Mouse (Mus musculus) cerebellum, postnatal 25 days (tissue): ENCODE data around the gene Tgfb2.

Experiments
- DNase-seq, 2 experiments: peaks; one replicate each; pipeline ENCODE4 v3.0.0; 2021; ENCODE audit warnings: mixed read lengths in 2 of 2

Gene Tgfb2

DNA sequence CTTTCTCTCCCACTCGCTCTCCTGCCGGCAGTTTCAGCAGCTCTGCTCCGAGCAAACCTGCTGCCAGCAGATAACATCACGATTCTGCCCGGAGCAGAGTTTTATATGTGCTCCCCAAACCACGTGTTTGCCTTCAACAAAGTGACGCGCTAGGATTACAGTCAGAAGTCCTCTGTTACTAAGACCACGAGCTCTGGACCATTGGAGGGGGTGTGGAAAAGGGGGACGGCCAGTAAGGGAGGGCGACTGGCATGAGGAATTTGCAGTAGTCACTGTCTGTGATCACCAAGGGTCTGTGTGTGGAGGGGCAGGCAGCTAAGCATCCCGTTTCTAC is at the start of gene Tgfb2:
TSS of gene Tgfb2 (minus strand) at position 75 of the 334 bp plus-strand sequence.
- no peak for DNase-seq

DNA sequence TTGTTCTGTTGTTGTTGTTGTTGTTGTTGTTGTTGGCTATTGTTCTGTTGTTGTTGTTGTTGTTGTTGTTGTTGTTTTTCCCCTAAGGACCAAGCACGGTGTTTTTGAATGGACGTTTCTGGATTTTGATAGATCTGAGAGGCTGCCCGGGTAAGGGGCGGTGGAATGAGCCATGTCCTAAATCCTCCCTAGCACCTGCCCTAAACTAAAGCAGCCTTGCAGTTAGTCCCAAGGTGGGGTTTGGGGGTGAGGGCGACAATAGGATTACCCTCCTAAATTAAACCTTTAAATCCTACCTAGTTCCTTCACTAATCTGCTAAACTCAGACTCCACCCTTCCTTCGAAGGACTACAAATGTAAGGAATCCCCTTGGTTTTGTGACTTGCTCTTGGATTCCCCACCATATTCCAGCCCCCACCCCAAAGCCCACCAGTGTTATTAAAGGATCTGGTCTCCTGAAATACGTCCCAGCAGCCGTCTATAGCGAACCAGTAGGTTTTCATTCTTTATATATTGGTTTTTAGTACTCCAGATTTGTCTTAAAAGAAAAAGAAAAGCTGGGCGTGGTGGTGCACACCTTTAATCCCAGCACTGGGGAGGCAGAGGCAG is 44.0 kb upstream of the Tgfb2 start:
- DNase-seq, result peak in 1 of 2 experiments; percentile 24

DNA sequence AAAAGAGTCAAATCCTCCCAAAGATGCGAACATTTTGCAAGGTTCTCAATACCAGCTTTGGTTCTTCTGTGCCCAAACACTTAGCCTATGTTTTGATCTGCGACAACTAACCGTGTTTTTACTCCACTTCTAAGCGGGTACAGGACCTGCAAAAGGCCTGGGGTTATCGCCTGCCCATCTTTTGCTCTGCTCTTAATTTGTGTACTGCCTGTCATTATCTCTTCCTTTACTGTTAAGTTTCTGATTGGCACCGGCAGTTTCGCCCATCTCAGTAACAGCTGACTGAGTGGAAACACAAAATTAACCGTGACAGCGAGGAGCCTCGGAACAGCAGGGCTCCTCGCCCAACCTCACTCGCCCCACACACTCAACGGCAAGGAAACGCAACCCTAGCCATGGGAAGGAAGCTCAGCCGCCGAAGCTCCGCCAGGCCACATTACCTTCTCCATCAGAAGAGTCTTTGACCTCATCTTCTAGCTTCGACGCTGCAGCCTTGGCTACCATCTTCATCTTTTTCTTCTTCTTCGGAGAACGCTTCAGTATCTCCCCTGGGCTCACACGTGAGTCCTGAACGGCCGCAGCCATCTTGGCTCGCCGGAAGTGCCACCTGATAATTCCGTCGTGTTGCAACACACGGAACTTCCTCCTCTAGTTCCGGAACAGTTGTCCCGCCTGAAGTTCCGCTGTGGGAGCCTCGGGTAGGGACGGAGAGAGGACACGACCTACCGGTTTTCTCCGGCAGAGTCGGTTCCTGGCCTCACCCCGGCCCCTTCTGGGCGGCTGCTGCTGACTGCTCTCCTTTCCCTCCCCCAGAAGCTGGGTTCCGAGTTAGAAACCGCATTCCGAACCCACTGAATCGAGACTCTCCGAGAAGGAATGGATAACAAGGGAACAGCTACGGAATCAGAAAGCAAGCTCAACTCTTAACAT is 43.2 kb upstream of the Tgfb2 start, which contains the start of gene Rrp15:
TSS of gene Rrp15 (minus strand) at position 635 of the 930 bp plus-strand sequence.
- peak; percentile 88 to 91 for DNase-seq

DNA sequence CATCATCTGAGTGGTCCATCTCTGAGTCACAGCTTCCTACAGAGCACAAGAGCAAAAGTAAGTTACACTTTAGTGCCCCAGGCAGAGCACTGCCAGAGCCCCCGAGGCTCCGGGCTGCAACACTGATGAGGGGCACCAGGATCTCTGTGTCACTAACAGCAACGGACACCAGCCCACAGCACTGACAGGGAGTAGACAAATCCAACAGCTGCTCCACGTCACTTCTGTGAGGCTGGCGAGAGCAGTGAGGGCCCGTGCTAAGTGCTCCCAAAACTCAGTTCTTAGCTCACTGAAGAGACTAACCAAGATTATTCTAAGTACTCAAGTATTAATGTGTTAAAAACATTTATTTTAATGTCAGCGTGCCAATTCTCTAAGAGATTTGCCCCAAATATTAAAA is 34.0 kb upstream of the Tgfb2 start:
- no peak for DNase-seq

DNA sequence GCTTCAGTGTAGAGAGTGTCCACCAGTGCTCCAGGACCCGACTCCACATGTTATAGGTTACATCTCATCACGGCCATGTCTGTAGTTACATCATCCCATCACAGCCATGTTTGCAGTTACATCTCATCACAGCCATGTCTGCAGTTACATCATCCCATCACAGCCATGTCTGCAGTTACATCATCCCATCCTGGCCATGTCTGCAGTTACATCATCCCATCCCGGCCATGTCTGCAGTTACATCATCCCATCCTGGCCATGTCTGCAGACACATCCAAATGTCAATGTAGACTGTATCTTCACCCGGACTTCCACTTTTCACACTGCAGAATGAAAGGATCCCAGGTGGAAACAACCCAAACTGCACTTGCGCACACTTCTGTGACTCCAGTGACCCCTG is 29.7 kb upstream of the Tgfb2 start:
- DNase-seq, result no peak

DNA sequence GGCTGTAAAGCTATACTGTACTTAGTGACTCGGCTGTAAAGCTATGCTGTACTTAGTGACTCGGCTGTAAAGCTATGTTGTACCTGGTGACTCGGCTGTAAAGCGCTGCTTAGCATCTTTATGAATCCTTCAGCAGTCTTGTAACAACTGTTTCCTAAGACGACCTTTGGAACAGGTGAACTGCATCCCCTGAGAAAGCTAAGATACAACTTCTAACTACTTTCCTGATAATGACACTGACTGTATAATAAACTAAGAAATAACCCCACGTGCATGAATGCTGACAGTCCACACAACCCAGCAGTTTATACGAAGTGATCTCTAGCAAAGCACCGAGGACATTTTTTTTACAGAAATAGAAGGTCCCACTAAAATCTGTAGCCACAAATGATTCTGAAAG is 27.3 kb upstream of the Tgfb2 start:
- DNase-seq, result no peak

- DNase-seq, result no peak
These were observed 23.0 kb upstream of the Tgfb2 start for GRCm38 (mm10) chr1:186728778-186729177.

DNA sequence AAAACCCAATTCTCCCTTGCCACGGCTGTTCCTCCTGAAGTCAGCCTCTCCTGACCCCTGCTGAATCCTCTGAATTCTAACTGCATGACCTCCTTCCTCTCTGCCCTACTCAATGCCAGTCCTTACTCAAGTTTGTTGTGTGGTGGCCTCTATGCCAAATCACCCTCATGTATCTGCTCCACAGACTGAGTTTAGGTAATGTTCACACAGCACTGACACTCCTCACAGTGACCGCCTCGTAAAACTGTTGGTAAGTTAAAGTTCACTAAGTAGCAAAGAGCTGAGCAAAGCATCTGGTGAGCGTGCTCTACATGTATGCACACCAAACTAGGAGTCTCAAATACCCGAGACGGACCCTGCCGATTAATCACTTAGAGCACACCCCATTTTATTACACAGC is 20.3 kb upstream of the Tgfb2 start:
- DNase-seq, result no peak

DNA sequence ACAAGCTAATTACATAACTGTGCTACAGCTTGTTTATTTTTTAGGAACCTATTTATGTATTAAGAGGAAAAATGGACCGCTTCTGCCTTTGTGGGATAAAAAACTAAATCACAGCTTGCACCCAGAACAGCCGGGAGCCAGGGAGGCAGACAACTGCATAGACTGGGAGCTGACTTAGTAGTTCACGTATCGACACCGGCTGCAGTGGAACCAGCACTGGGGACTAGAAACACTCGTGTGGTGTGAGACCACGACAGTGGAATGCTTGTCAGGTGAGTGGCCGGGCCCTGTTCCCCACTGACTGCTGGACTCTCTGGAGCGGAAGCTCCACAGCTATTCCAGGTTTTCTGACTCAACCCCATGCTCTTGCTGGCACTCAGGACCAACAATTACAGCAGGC is 16.5 kb upstream of the Tgfb2 start:
- no peak for DNase-seq

GRCm38 (mm10) chr1:186721846-186722245 is 16.1 kb upstream of the Tgfb2 start:
- peak; percentile 82 to 89 for DNase-seq

DNA sequence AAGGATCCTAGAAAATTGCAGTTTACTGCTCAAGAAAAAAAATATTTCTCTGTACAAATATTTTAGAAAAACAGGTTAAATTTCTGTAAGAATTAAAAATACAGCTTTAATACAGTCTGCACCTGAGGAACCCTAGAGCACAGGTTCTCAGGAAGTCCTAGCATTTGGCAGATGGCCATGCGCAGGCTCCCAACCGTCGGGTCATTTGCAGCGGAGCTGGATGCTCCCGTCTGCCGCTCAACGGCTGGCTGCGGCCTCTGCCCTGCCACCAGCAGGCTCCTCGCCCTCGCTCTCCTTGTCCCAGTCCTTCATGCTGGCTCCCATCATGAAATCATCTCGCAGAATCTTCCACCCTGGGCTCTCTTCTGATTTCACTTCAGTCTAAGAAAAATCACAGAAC is 15.4 kb upstream of the Tgfb2 start:
- DNase-seq, result peak in 1 of 2 experiments; percentile 25

GRCm38 (mm10) chr1:186719708-186720107 is 13.9 kb upstream of the Tgfb2 start:
- no peak for DNase-seq

DNA sequence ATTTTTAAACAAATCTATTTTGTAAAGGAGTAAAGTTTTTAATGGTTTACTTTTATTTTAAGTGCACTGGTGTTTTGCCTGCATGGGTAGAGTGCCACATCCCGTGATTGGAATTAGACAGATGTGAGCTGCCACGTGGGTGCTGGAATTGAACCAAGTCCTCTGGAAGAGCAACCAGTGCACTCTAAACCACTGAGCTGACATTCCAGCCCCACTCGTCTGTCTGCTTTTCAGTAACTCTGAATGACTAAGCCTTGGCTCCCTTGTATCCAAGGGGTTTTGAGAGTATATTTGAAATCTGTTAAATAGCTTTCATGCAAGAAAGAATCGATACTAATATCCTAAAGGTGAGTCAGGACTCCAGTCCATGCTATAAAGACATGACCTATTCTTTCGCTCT is 13.1 kb upstream of the Tgfb2 start:
- DNase-seq, result no peak

- no peak for DNase-seq
These were observed 9.4 kb upstream of the Tgfb2 start for GRCm38 (mm10) chr1:186714980-186715896.

DNA sequence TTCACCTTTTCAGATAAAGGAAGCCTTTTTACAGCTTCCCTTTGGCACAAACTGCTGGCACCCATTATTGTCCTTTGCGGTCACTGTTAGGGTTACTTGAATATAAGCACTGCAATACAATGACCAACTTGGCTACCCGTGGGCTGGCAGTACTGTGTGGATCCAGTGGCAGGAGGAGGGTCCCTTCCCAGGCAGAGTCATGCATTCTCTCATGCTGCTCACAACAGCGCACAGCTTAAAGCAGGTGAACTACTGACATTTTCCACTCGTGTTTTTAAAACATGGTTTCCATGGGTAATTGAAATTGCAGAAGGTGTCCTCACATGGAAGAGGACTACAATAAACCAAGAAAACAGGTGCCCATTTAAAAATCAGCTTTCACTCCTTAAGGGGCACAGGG is 8.4 kb upstream of the Tgfb2 start:
- no peak for DNase-seq

GRCm38 (mm10) chr1:186712802-186713471 is 7.1 kb upstream of the Tgfb2 start:
- DNase-seq, result peak in 1 of 2 experiments; percentile 63

DNA sequence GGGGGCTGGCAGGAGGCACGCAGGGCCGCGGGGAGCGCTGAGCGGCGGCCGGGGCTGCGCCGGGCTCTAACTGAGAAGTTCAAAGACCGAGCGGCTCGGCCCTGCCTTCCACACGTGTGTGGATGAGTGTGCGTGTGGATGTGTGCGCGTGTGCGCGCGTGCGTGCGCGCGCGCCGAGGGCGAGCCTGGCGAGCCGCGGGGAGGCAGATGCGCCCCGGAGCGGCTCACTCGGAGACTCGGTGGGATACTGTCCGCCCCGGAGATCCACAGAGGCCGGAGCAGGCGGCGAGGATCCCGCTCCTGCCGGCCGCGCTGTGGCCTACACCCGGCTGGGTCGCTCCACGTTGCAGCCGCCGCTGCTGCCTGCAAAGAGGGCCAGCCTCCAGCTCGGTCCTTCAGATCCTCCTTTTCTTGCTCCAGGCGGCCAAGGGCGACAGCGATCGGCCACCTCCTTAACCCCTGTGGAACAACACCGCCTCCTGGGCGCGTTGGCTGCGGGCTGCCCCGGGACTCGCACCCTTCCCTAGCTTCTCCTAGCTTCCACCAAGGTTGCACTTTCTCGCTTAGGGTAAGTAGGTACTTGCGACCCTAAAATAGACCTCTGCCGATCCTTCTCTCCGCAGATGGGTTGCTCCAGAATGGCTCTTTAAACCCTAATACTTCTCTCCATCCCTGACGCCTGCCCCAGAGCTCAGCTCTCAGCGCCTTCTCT is 430 bp downstream of the Tgfb2 start:
- DNase-seq, result peak; percentile 53 to 65

DNA sequence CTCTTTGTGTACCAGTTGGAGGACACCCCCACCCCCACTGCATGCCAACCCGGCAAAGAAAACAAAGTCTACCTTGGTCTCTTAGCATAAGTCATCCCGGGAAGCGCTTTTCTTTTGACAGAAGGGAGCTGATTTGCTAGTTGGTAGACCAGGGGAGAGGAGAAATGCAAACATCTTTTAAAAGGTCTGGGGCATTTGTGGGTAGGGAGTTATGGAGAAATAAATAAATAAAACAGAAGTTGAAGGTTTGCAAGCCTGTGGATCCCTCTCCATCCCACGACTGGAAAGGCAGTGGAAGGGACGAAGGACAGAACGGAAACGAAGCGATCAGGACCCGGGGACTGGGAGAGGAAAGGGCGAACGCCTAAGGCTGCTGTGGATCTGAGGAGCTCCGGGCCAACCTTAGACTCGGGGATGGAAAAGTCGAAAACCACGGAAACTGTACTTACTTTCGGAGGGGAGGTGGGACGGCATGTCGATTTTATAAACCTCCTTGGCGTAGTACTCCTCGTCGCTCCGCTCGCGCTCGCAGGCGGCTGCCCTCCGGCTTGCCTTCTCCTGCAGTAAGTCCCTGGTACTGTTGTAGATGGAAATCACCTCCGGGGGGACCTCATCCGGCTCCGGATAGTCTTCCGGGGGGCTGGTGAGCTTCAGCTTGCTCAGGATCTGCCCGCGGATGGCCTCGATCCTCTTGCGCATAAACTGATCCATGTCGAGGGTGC is 1.6 kb downstream of the Tgfb2 start:
- peak; percentile 26 to 30 for DNase-seq

DNA sequence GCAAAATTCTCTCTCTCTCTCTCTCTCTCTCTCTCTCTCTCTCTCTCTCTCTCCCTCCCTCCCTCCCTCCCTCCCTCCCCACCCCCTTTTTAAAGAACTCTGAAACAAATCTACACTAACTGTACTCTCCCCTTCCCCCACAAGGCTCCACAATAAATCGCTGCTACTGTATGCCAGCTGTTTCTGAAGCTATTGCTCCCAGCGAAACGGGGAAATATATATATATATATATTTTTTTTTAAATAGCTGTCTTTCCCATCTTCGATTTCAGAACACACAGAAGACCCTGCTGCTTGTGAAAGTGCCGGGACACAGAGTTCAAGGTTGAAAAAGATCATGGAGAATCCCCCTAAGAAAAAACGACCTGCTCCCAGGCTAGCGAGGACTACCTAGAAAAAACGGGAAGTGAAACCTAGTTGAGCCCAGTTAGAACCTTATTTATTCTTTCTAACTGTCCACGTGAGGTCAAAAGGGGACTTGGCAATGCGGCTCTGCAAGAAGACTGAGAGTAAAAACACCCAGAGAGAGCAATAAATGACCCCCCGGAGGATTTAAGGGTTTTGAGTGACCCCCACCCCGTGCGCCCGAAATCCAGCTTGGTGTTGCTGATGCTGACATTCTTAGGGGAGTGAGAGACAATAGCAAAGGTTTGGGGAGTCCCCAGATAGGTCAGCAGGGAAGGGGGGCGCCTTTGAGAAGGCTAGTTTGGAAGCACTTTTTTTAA is 2.4 kb downstream of the Tgfb2 start:
- no peak for DNase-seq
